9 mouse cellular contexts compared by ENCODE assay signal in the genomic region with DNA sequence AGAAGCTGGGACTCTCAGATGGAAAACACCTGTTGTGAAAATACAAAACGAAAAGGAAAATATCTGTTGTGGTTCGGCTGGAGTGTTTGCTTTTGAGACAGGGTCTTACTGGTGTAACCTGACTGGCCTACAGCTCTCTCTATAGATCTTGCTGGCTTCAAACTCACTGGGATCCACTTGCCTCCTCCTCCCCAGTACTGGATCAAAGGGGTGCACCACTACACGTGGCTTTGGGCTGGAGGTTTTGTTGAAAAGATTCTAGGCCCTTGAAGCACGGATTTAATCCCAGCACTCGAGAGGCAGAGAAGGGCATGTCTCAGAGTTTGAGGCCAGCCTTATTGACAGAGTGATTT. TPM values are rescaled to one million over a fixed set of nuclear protein-coding genes. Genes with fewer than 3 reads are reported as not detected.
DNase-seq lines count a peak whose midpoint lies in the region; ATAC-seq and TF ChIP-seq lines count a peak whose summit lies in the region.
"Had no signal": no experiment of that assay in that cellular context is flagged by ENCODE, and none has a peak within 500 bp of the region (broad histone marks: within the 10 kb centered on the region; RNA-seq: fewer than 3 reads in every experiment).

No protein-coding gene starts in this region.

- peak overlapping the region; percentile 96 for H3K4me2 ChIP-seq in heart, embryonic 13.5 days

- DNase-seq in heart, adult 11 months = no peak
- no peak for DNase-seq in MEL (ENCODE audit: low read depth, low spot score)
- DNase-seq in hindbrain, embryonic 10.5 days (ENCODE audit: low spot score) = no peak
- no peak for DNase-seq in midbrain, embryonic 10.5 days (ENCODE audit: low spot score)
- DNase-seq in cerebellum, postnatal 14 days = no peak
- no peak for DNase-seq in ovary, adult 18-20 months (ENCODE audit: low spot score)
- DNase-seq in left cerebral cortex, adult 9 months (ENCODE audit: low spot score in 2 of 2) = no peak

- no peak for ATAC-seq in heart, embryonic 13.5 days (ENCODE audit: extremely low read depth, insufficient number of reproducible peaks, low FRiP score, low TSS enrichment)

- H3K36me3 ChIP-seq in heart, embryonic 13.5 days = no peaks in the 10 kb centered on the region
- peaks cover 0 to 9% of the 10 kb centered on the region in 2 experiments; a peak in 2 of 4 replicates for H3K36me3 ChIP-seq in MEL (ENCODE audit: control insufficient read depth in 1 of 2, insufficient read depth in 2 of 2, low read length in 2 of 2)
- peaks cover 8% of the 10 kb centered on the region for H3K36me3 ChIP-seq in hindbrain, embryonic 10.5 days
- H3K36me3 ChIP-seq in midbrain, embryonic 10.5 days = peaks cover 9% of the 10 kb centered on the region; the same call in 1 of the 2 replicates

- H3K4me3 ChIP-seq in heart, embryonic 13.5 days = peak overlapping the region; percentile 84
- H3K4me3 ChIP-seq in MEL (ENCODE audit: control insufficient read depth in 1 of 2, insufficient read depth in 1 of 2, low read depth in 2 of 2, low read length in 2 of 2) = peak overlapping the region; percentile 54 to 75
- H3K4me3 ChIP-seq in hindbrain, embryonic 10.5 days = peak overlapping the region; percentile 79
- peak overlapping the region; percentile 77 for H3K4me3 ChIP-seq in midbrain, embryonic 10.5 days

- no peaks in the 10 kb centered on the region; the same call in 1 of the 2 replicates for H3K79me2 ChIP-seq in MEL (ENCODE audit: control insufficient read depth, insufficient read depth, low read length, poor library complexity)

- peaks cover 10% of the 10 kb centered on the region for H3K4me1 ChIP-seq in heart, embryonic 13.5 days
- peaks cover 5 to 16% of the 10 kb centered on the region in 2 experiments for H3K4me1 ChIP-seq in MEL (ENCODE audit: control insufficient read depth in 1 of 2, insufficient read depth in 2 of 2, low read length in 2 of 2)
- H3K4me1 ChIP-seq in hindbrain, embryonic 10.5 days (replicated peaks) = peaks cover 25% of the 10 kb centered on the region
- H3K4me1 ChIP-seq in midbrain, embryonic 10.5 days = peaks cover 26% of the 10 kb centered on the region

- no peaks in the 10 kb centered on the region for H3K9me3 ChIP-seq in heart, embryonic 13.5 days
- H3K9me3 ChIP-seq in MEL (replicated peaks; ENCODE audit: insufficient read depth, low read length) = no peaks in the 10 kb centered on the region
- no peaks in the 10 kb centered on the region for H3K9me3 ChIP-seq in hindbrain, embryonic 10.5 days
- H3K9me3 ChIP-seq in midbrain, embryonic 10.5 days (replicated peaks) = no peaks in the 10 kb centered on the region

- H3K27ac ChIP-seq in heart, embryonic 13.5 days (replicated peaks) = 0 out of 2 replicates have a peak overlapping the region, but pooled peaks have one; percentile 10
- peak overlapping the region; percentile 63 for H3K27ac ChIP-seq in MEL (ENCODE audit: control insufficient read depth, low read depth, low read length)
- peak overlapping the region; percentile 90 for H3K27ac ChIP-seq in hindbrain, embryonic 10.5 days
- H3K27ac ChIP-seq in midbrain, embryonic 10.5 days (replicated peaks) = peak overlapping the region; percentile 89

- WGBS in heart, embryonic 13.5 days = 16% methylated on average over 5 of the region's 5 CpGs
- 9% methylated on average over 5 of the region's 5 CpGs for WGBS in hindbrain, embryonic 10.5 days
- 6% methylated on average over 5 of the region's 5 CpGs for WGBS in midbrain, embryonic 10.5 days

- no peak for TF ChIP-seq RAD21 in MEL (IDR thresholded peaks at IDR 0.05; ENCODE audit: low read depth, low read length)

- no peak for TF ChIP-seq EP300 in MEL (IDR thresholded peaks at IDR 0.05; ENCODE audit: low read depth in 1 of 2, low read length in 2 of 2)

- no peak for TF ChIP-seq CTCF in MEL (IDR thresholded peaks at IDR 0.05 in 2 of 3, conservative IDR thresholded peaks at IDR 0.05 in 1 of 3; ENCODE audit: control insufficient read depth in 1 of 3, insufficient read depth in 1 of 3, low read depth in 2 of 3, low read length in 3 of 3, poor library complexity in 1 of 3, severe bottlenecking in 1 of 3)

- H3K9ac ChIP-seq in heart, embryonic 13.5 days = peak overlapping the region; percentile 65
- peak overlapping the region; percentile 78 for H3K9ac ChIP-seq in MEL (ENCODE audit: control insufficient read depth, low read depth, low read length, poor library complexity, severe bottlenecking)

- no peak for TF ChIP-seq POLR2A in MEL (IDR thresholded peaks at IDR 0.05; ENCODE audit: control insufficient read depth in 1 of 2, insufficient read depth in 1 of 2, low read depth in 1 of 2, low read length in 2 of 2, poor library complexity in 1 of 2)

- peaks cover 3% of the 10 kb centered on the region; the same call in 1 of the 2 replicates for H3K27me3 ChIP-seq in heart, embryonic 13.5 days (replicated peaks)
- no peaks in the 10 kb centered on the region for H3K27me3 ChIP-seq in MEL (ENCODE audit: control insufficient read depth in 1 of 2, insufficient read depth in 2 of 2, low read length in 2 of 2)
- no peaks in the 10 kb centered on the region for H3K27me3 ChIP-seq in hindbrain, embryonic 10.5 days (ENCODE audit: insufficient read depth, poor library complexity, severe bottlenecking)
- no peaks in the 10 kb centered on the region for H3K27me3 ChIP-seq in midbrain, embryonic 10.5 days (ENCODE audit: low read depth, poor library complexity, severe bottlenecking)

TF ChIP-seq in MEL, 35 proteins besides CTCF, POLR2A, EP300 and RAD21:
- TF ChIP-seq UBTF (IDR thresholded peaks at IDR 0.05; ENCODE audit: borderline replicate concordance, insufficient read depth, low read depth, low read length) (no peak), MYC (IDR thresholded peaks at IDR 0.05; ENCODE audit: low read depth, low read length) (peak; percentile 24)

RNA-seq across cellular contexts. Expression of a gene that starts 10.6 kb away (rescaled TPM):
- 8.1 and 8.9 TPM in 2 replicates for polyA plus RNA-seq in heart, embryonic 13.5 days (2015; fragmentation: Nextera tagmentation; extraction: Ambion mirVana)
- total RNA-seq in MEL (2012; rRNA removed) = 12.5 and 15.4 TPM in 2 replicates
- polyA plus RNA-seq in MEL (2012; ENCODE audit: insufficient read depth in 1 of 2, insufficient read length in 2 of 2, low read depth in 1 of 2, low replicate concordance in 2 of 2, missing spikeins in 1 of 2) = 10 to 100 TPM; 42.0 to 47.7 TPM
- polyA plus RNA-seq in hindbrain, embryonic 10.5 days (2016; fragmentation: Nextera tagmentation; extraction: Ambion mirVana) = 10.2 and 11.2 TPM in 2 replicates
- polyA plus RNA-seq in midbrain, embryonic 10.5 days (2016; fragmentation: Nextera tagmentation; extraction: Ambion mirVana) = 9.1 and 10.1 TPM in 2 replicates

RNA-seq across cellular contexts. Expression of a gene that starts 12.7 kb away (rescaled TPM):
- 6.2 and 6.6 TPM in 2 replicates for polyA plus RNA-seq in heart, embryonic 13.5 days (2015; fragmentation: Nextera tagmentation; extraction: Ambion mirVana)
- total RNA-seq in MEL (2012; rRNA removed) = 9.4 and 10.1 TPM in 2 replicates
- polyA plus RNA-seq in MEL (2012; ENCODE audit: insufficient read depth in 1 of 2, insufficient read length in 2 of 2, low read depth in 1 of 2, low replicate concordance in 2 of 2, missing spikeins in 1 of 2) = 10 to 100 TPM in 1 of 2 experiments, not detected in 1; 16.6 TPM
- 21.0 and 25.7 TPM in 2 replicates for polyA plus RNA-seq in hindbrain, embryonic 10.5 days (2016; fragmentation: Nextera tagmentation; extraction: Ambion mirVana)
- polyA plus RNA-seq in midbrain, embryonic 10.5 days (2016; fragmentation: Nextera tagmentation; extraction: Ambion mirVana) = 19.3 and 23.9 TPM in 2 replicates

RNA-seq across cellular contexts. Expression of a gene that starts 16.7 kb away (rescaled TPM):
- polyA plus RNA-seq in heart, embryonic 13.5 days (2015; fragmentation: Nextera tagmentation; extraction: Ambion mirVana) = 2.1 and 2.3 TPM in 2 replicates
- 0.12 TPM in 1 of 2 replicates, not detected in the other for total RNA-seq in MEL (2012; rRNA removed)
- polyA plus RNA-seq in MEL (2012; ENCODE audit: insufficient read depth in 1 of 2, insufficient read length in 2 of 2, low read depth in 1 of 2, low replicate concordance in 2 of 2, missing spikeins in 1 of 2) = not detected
- 0.42 and 0.46 TPM in 2 replicates for polyA plus RNA-seq in hindbrain, embryonic 10.5 days (2016; fragmentation: Nextera tagmentation; extraction: Ambion mirVana)
- 0.27 and 0.58 TPM in 2 replicates for polyA plus RNA-seq in midbrain, embryonic 10.5 days (2016; fragmentation: Nextera tagmentation; extraction: Ambion mirVana)
- total RNA-seq: monocyte, adult 5-6 weeks had no signal

RNA-seq across cellular contexts. Expression of a gene that starts 36.4 kb away (rescaled TPM):
- polyA plus RNA-seq in heart, embryonic 13.5 days (2015; fragmentation: Nextera tagmentation; extraction: Ambion mirVana) = 13.5 and 15.0 TPM in 2 replicates
- total RNA-seq in MEL (2012; rRNA removed) = 7.0 and 13.5 TPM in 2 replicates
- polyA plus RNA-seq in MEL (2012; ENCODE audit: insufficient read depth in 1 of 2, insufficient read length in 2 of 2, low read depth in 1 of 2, low replicate concordance in 2 of 2, missing spikeins in 1 of 2) = 10 to 100 TPM in 1 of 2 experiments, not detected in 1; 17.3 TPM
- polyA plus RNA-seq in hindbrain, embryonic 10.5 days (2016; fragmentation: Nextera tagmentation; extraction: Ambion mirVana) = 22.3 and 25.5 TPM in 2 replicates
- polyA plus RNA-seq in midbrain, embryonic 10.5 days (2016; fragmentation: Nextera tagmentation; extraction: Ambion mirVana) = 24.7 and 28.6 TPM in 2 replicates

RNA-seq across cellular contexts. Expression of a gene that starts 50.3 kb away (rescaled TPM):
- 88.3 and 95.1 TPM in 2 replicates for polyA plus RNA-seq in heart, embryonic 13.5 days (2015; fragmentation: Nextera tagmentation; extraction: Ambion mirVana)
- 122 and 126 TPM in 2 replicates for total RNA-seq in MEL (2012; rRNA removed)
- polyA plus RNA-seq in MEL (2012; ENCODE audit: insufficient read depth in 1 of 2, insufficient read length in 2 of 2, low read depth in 1 of 2, low replicate concordance in 2 of 2, missing spikeins in 1 of 2) = 100 to 1,000 TPM; 141 to 348 TPM
- polyA plus RNA-seq in hindbrain, embryonic 10.5 days (2016; fragmentation: Nextera tagmentation; extraction: Ambion mirVana) = 88.7 and 89.0 TPM in 2 replicates
- polyA plus RNA-seq in midbrain, embryonic 10.5 days (2016; fragmentation: Nextera tagmentation; extraction: Ambion mirVana) = 90.4 and 94.9 TPM in 2 replicates

Comparison
In these comparisons a context has a peak if more than half of its experiments do, and no peak if none do; other contexts are left out.
1. H3K27ac ChIP-seq: peak in every context shown above with its lines; median percentile 90 in hindbrain, embryonic 10.5 days; 89 in midbrain, embryonic 10.5 days; 63 in MEL; 10 in heart, embryonic 13.5 days.